Comparison of ENCODE assay signal across 8 mouse cellular contexts in the genomic region with DNA sequence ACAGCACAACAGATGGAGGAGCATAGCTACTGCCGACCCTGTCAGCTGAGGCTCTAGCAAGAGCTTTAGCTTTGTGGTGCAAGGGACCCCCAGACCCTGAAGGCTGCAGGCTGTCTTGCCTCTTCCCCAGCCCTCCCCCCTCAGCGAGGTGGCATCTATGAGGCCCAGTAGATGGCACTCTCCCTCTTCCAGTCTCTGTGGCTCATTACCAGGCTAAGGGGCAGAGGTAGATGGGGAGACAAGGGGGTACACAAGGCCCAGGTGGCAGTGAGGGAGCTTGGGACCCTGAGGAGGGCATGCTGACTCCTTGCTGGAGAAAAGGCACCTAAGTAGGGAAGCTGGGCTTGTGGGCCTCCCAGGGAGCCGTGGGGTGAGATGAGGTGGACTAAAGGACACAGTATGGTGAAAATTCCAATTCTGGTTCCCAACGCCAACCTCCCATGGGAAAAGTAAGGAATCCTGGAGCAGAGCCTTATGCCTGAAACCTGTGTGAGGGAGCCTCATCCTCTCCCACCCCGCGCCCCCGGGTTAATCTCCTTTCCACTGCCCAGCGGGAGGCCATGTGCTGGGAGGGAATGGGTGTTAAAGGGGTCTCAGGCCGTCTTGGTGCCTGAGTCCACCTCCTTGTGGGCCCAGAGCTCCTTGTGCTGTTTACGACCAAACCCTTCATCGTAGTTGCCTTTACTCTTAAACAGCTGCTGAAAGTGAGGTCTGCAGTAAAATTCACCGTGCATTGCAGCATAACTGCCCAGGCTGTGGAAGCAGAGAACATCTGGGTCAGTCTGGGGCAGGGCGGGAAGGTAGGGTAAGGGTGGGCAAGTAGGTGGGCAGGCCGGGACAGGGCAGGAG. TPM values are rescaled to one million over a fixed set of nuclear protein-coding genes. Genes with fewer than 3 reads are reported as not detected.
DNase-seq lines count a peak whose midpoint lies in the region; ATAC-seq lines count a peak whose summit lies in the region.

No protein-coding gene starts in this region.

- ATAC-seq in lung, embryonic 16.5 days (ENCODE audit: low read depth): no peak; the same call in 1 of the 2 replicates

- H3K4me1 ChIP-seq in embryonic facial prominence, embryonic 10.5 days: peaks cover 53% of the 10 kb centered on the region
- peaks cover 20% of the 10 kb centered on the region for H3K4me1 ChIP-seq in lung, embryonic 16.5 days (replicated peaks; ENCODE audit: control insufficient read depth, insufficient read depth, low read length)

- no peaks in the 10 kb centered on the region for H3K9me3 ChIP-seq in embryonic facial prominence, embryonic 10.5 days
- H3K9me3 ChIP-seq in lung, embryonic 16.5 days (ENCODE audit: control insufficient read depth, low read length): no peaks in the 10 kb centered on the region

- H3K4me2 ChIP-seq in lung, embryonic 16.5 days (ENCODE audit: low read depth, low read length): peak overlapping the region; percentile 93

- peaks cover 73% of the 10 kb centered on the region for H3K36me3 ChIP-seq in embryonic facial prominence, embryonic 10.5 days (replicated peaks)
- H3K36me3 ChIP-seq in lung, embryonic 16.5 days (ENCODE audit: control insufficient read depth, insufficient read depth, low read length): peaks cover 32% of the 10 kb centered on the region

- WGBS in embryonic facial prominence, embryonic 10.5 days: 64% methylated on average over 14 of the region's 14 CpGs
- 54% methylated on average over 14 of the region's 14 CpGs for WGBS in lung, embryonic 16.5 days

- peak overlapping the region; percentile 99 for H3K27ac ChIP-seq in embryonic facial prominence, embryonic 10.5 days (replicated peaks)
- peak overlapping the region; percentile 95 for H3K27ac ChIP-seq in lung, embryonic 16.5 days (ENCODE audit: low read length)

- peak overlapping the region; percentile 95 for H3K9ac ChIP-seq in lung, embryonic 16.5 days (ENCODE audit: low read length)

- peak; percentile 54 to 61 for DNase-seq in cerebellum, adult 18-20 months
- no peak for DNase-seq in cerebellum, adult 9-10 months
- DNase-seq in A20 (ENCODE audit: low read depth, low spot score): peak; percentile 71
- DNase-seq in embryonic facial prominence, embryonic 10.5 days (ENCODE audit: low spot score): no peak
- DNase-seq in induced T-regulatory cell, adult 2 months (ENCODE audit: low read depth): peak; percentile 85
- DNase-seq in retina, embryonic 14.5 days (ENCODE audit: low spot score): peak; percentile 55
- DNase-seq in urinary bladder, postnatal 10 days (ENCODE audit: low spot score): no peak

- no peaks in the 10 kb centered on the region for H3K27me3 ChIP-seq in embryonic facial prominence, embryonic 10.5 days (replicated peaks; ENCODE audit: low read depth, poor library complexity, severe bottlenecking)
- H3K27me3 ChIP-seq in lung, embryonic 16.5 days (ENCODE audit: control insufficient read depth, insufficient read depth, low read depth, low read length): no peaks in the 10 kb centered on the region

- H3K4me3 ChIP-seq in embryonic facial prominence, embryonic 10.5 days: peak overlapping the region; percentile 90
- H3K4me3 ChIP-seq in lung, embryonic 16.5 days (ENCODE audit: low read length): peak overlapping the region; percentile 86

RNA-seq across cellular contexts. Expression of a gene that starts 2.3 kb away (rescaled TPM):
- polyA plus RNA-seq in embryonic facial prominence, embryonic 10.5 days (2016; fragmentation: Nextera tagmentation; extraction: Ambion mirVana): 1.5 TPM in 1 of 2 replicates, not detected in the other
- polyA plus RNA-seq in lung, embryonic 16.5 days (2015; fragmentation: Nextera tagmentation; extraction: Ambion mirVana): not detected in 2 replicates

RNA-seq across cellular contexts. Expression of a gene that starts 2.4 kb away (rescaled TPM):
- 445 and 476 TPM in 2 replicates for polyA plus RNA-seq in embryonic facial prominence, embryonic 10.5 days (2016; fragmentation: Nextera tagmentation; extraction: Ambion mirVana)
- 218 and 247 TPM in 2 replicates for polyA plus RNA-seq in lung, embryonic 16.5 days (2015; fragmentation: Nextera tagmentation; extraction: Ambion mirVana)

RNA-seq across cellular contexts. Expression of a gene that starts 43.7 kb away (rescaled TPM):
- polyA plus RNA-seq in embryonic facial prominence, embryonic 10.5 days (2016; fragmentation: Nextera tagmentation; extraction: Ambion mirVana): 40.0 and 40.4 TPM in 2 replicates
- 22.7 and 24.2 TPM in 2 replicates for polyA plus RNA-seq in lung, embryonic 16.5 days (2015; fragmentation: Nextera tagmentation; extraction: Ambion mirVana)

RNA-seq across cellular contexts. Expression of a gene that starts 57.8 kb away (rescaled TPM):
- polyA plus RNA-seq in embryonic facial prominence, embryonic 10.5 days (2016; fragmentation: Nextera tagmentation; extraction: Ambion mirVana): 71.2 and 72.9 TPM in 2 replicates
- 91.9 and 96.3 TPM in 2 replicates for polyA plus RNA-seq in lung, embryonic 16.5 days (2015; fragmentation: Nextera tagmentation; extraction: Ambion mirVana)

RNA-seq across cellular contexts. Expression of a gene that starts 58.4 kb away (rescaled TPM):
- polyA plus RNA-seq in embryonic facial prominence, embryonic 10.5 days (2016; fragmentation: Nextera tagmentation; extraction: Ambion mirVana): 107 and 108 TPM in 2 replicates
- 70.2 and 72.9 TPM in 2 replicates for polyA plus RNA-seq in lung, embryonic 16.5 days (2015; fragmentation: Nextera tagmentation; extraction: Ambion mirVana)

Comparison
In these comparisons a context has a peak if more than half of its experiments do, and no peak if none do; other contexts are left out.
1. DNase-seq: peak in cerebellum, adult 18-20 months (2 of 2), A20 (single experiment), induced T-regulatory cell, adult 2 months (single experiment) and retina, embryonic 14.5 days (single experiment); none in cerebellum, adult 9-10 months (single experiment), embryonic facial prominence, embryonic 10.5 days (single experiment) and urinary bladder, postnatal 10 days (single experiment).